Mouse (Mus musculus): Measurements from ENCODE around the gene Cdpf1.

Gene Cdpf1

DNA sequence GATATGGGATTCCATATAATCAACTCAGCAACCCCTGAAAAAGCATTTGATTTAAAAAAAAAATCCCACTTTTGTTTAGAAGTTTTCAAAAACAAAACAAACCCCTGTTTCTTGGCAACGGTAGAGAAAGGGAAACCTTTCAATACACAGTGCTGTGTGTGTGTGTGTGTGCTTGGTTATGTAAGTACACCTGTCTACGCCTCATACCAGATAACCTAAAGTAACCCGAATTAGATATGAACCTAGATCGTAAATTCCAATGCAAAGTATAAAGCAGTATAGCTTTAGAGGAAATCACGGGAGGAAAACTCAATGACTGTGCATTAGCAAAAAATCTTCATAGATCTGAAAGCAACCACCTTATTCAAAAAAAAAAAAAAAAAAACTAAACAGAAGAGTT, 44.8 kb downstream of the Cdpf1 start:
- DNase-seq (ENCODE audit: low spot score in 2 of 2) = no peak

DNA sequence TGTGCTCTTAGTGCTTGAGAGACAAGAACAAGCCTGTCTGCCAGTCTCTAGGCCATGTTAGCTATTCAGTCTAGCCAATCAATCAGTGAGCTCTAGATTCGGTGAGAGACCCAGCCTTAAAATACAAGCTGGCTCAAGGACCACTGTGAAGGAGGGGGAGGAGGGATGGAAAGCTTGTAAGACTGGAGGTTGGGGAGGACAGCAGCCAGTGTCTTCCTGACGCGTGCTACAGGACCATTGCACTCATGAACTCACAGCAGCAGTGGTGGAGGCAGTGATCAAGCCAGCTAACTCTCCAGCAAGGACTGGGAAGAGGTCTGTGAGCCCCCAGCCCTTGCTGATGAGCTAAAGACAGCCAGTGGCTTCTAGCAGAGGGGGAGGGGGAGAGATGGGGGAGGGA, 46.5 kb downstream of the Cdpf1 start:
- DNase-seq (ENCODE audit: low spot score in 2 of 2) = no peak

DNA sequence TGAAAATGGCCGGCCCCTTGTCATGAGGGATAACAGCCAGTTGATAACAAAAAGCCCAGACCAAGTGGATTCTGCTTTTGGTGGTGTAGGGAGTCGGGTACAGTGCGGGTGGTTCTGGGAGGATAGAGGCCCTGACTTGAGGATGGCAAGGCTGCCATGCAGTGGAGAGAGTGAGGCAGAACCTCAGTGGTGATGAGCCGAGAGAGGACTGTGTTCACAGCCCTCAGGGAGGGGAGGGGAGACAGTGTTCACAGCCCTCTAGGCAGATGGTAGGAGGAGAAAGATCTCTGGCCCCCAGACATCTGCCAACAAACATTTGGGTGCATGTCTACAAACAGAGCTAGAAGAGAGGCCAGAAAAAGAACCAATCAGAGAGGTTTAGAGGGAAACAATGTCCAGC, 48.7 kb downstream of the Cdpf1 start:
- no peak for DNase-seq (ENCODE audit: low spot score in 2 of 2)

DNA sequence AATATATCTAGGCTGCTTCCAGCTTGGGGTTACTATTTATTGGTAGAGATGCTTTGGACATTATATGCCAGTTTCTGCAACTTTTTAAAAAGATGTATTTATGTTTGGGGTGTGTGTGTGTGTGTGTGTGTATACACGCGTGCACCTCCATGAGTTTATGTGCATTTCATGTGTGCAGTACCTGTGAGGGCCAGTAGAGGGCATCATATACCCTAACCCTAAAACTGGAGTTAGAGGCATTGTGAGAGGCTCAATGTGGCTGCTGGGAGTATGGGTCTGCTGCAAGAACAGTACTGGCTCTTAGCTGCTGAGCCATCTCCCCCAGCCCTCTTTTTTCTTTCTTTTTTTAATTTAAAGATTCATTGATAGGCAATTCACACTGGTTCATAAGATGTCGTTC, 53.7 kb downstream of the Cdpf1 start:
- no peak for DNase-seq (ENCODE audit: low spot score in 2 of 2)
